Mouse (Mus musculus): ENCODE data around the gene Reep1. TPM values are rescaled to one million over a fixed set of nuclear protein-coding genes. Genes with fewer than 3 reads are reported as not detected.

Gene Reep1
- total RNA-seq (2014; fragmentation: Nextera tagmentation) (2.4 and 2.6 TPM in 2 replicates), total RNA-seq (2017) (0.60 and 2.0 TPM in 2 replicates)

GRCm38 (mm10) chr6:71707511-71708501, at the start of gene Reep1:
TSS of gene Reep1 (plus strand) at chr6:71707561.
- ATAC-seq (replicated peaks; ENCODE audit: poor library complexity, severe bottlenecking): peak; percentile 92

- no peak for ATAC-seq (replicated peaks; ENCODE audit: poor library complexity, severe bottlenecking)
Measured at GRCm38 (mm10) chr6:71658290-71658689, 49.1 kb upstream of the Reep1 start.

GRCm38 (mm10) chr6:71664511-71664910, 42.9 kb upstream of the Reep1 start:
- ATAC-seq (replicated peaks; ENCODE audit: poor library complexity, severe bottlenecking): no peak

GRCm38 (mm10) chr6:71673166-71673565, 34.2 kb upstream of the Reep1 start:
- ATAC-seq (replicated peaks; ENCODE audit: poor library complexity, severe bottlenecking): no peak

- ATAC-seq (replicated peaks; ENCODE audit: poor library complexity, severe bottlenecking): peak; percentile 44
Measured at GRCm38 (mm10) chr6:71678891-71679290, 28.5 kb upstream of the Reep1 start.

- no peak for ATAC-seq (replicated peaks; ENCODE audit: poor library complexity, severe bottlenecking)
Measured at GRCm38 (mm10) chr6:71695150-71695549, 12.2 kb upstream of the Reep1 start.

GRCm38 (mm10) chr6:71695599-71695998, 11.8 kb upstream of the Reep1 start:
- no peak for ATAC-seq (replicated peaks; ENCODE audit: poor library complexity, severe bottlenecking)

GRCm38 (mm10) chr6:71706871-71707270, 490 bp upstream of the Reep1 start:
- no peak for ATAC-seq (replicated peaks; ENCODE audit: poor library complexity, severe bottlenecking)

GRCm38 (mm10) chr6:71708528-71708927, 1.2 kb downstream of the Reep1 start:
- no peak for ATAC-seq (replicated peaks; ENCODE audit: poor library complexity, severe bottlenecking)

- no peak for ATAC-seq (replicated peaks; ENCODE audit: poor library complexity, severe bottlenecking)
Measured at GRCm38 (mm10) chr6:71710323-71710722, 3.0 kb downstream of the Reep1 start.

- ATAC-seq (replicated peaks; ENCODE audit: poor library complexity, severe bottlenecking): no peak
Measured at GRCm38 (mm10) chr6:71711201-71711600, 3.8 kb downstream of the Reep1 start.

- ATAC-seq (replicated peaks; ENCODE audit: poor library complexity, severe bottlenecking): peak; percentile 89
Measured at GRCm38 (mm10) chr6:71713532-71713931, 6.2 kb downstream of the Reep1 start.

- ATAC-seq (replicated peaks; ENCODE audit: poor library complexity, severe bottlenecking): no peak
Measured at GRCm38 (mm10) chr6:71715006-71715405, 7.6 kb downstream of the Reep1 start.

- ATAC-seq (replicated peaks; ENCODE audit: poor library complexity, severe bottlenecking): no peak
Measured at GRCm38 (mm10) chr6:71716434-71716833, 9.1 kb downstream of the Reep1 start.

GRCm38 (mm10) chr6:71718322-71718721, 11.0 kb downstream of the Reep1 start:
- ATAC-seq (replicated peaks; ENCODE audit: poor library complexity, severe bottlenecking): no peak

- no peak for ATAC-seq (replicated peaks; ENCODE audit: poor library complexity, severe bottlenecking)
Measured at GRCm38 (mm10) chr6:71719302-71719701, 11.9 kb downstream of the Reep1 start.

GRCm38 (mm10) chr6:71722988-71723387, 15.6 kb downstream of the Reep1 start:
- no peak for ATAC-seq (replicated peaks; ENCODE audit: poor library complexity, severe bottlenecking)

GRCm38 (mm10) chr6:71723555-71723954, 16.2 kb downstream of the Reep1 start:
- ATAC-seq (replicated peaks; ENCODE audit: poor library complexity, severe bottlenecking): no peak

- ATAC-seq (replicated peaks; ENCODE audit: poor library complexity, severe bottlenecking): no peak
Measured at GRCm38 (mm10) chr6:71726710-71727109, 19.3 kb downstream of the Reep1 start.

- ATAC-seq (replicated peaks; ENCODE audit: poor library complexity, severe bottlenecking): no peak
Measured at GRCm38 (mm10) chr6:71728306-71728705, 20.9 kb downstream of the Reep1 start.

GRCm38 (mm10) chr6:71734910-71735599, 27.7 kb downstream of the Reep1 start:
- no peak for ATAC-seq (replicated peaks; ENCODE audit: poor library complexity, severe bottlenecking)
